Mouse (Mus musculus) liver, postnatal 0 days (tissue): ENCODE measurements at regions not wholly inside any gene's neighbourhood (a gene's known extent, or its start where the extent isn't known, plus 50 kb on each side); places are given as distances from the start of the nearest gene placed in this dataset.

ENCODE experiments used
- ATAC-seq: fragments of 200-750 bp; cut with Nextera tagmentation; 2 replicates; pipeline ENCODE4 v1.8.0; 2017; ENCODE audit warnings: mild to moderate bottlenecking, moderate library complexity
- DNase-seq: peaks from one replicate; pipeline ENCODE4 v3.0.0-alpha.2; 2016
- H3K27ac ChIP-seq: fragments of 300-500 bp; sonication (generic); 2 replicates; pipeline ENCODE4 v1.5.1; 2014; ENCODE audit warnings: antibody characterized with exemption, moderate library complexity, mild to moderate bottlenecking, low read depth
- H3K27me3 ChIP-seq: fragments of 300-500 bp; sonication (generic); 2 replicates; pipeline ENCODE4 v1.6.1; 2014; ENCODE audit warnings: low read length, control low read depth, mixed read lengths; ENCODE audit not compliant: insufficient read depth
- H3K36me3 ChIP-seq: fragments of 300-500 bp; sonication (generic); replicated peaks from 2 replicates; pipeline ENCODE4 v1.6.1; 2014; ENCODE audit warnings: mild to moderate bottlenecking, control low read depth, low read length, moderate library complexity, mixed read lengths; ENCODE audit not compliant: insufficient read depth
- H3K4me1 ChIP-seq: fragments of 300-500 bp; sonication (generic); 2 replicates; pipeline ENCODE4 v1.6.1; 2014; ENCODE audit warnings: antibody characterized with exemption, mild to moderate bottlenecking, control low read depth; ENCODE audit not compliant: insufficient read depth
- H3K4me2 ChIP-seq: fragments of 300-500 bp; sonication (generic); 2 replicates; pipeline ENCODE4 v1.6.1; 2014; ENCODE audit warnings: low read depth, mild to moderate bottlenecking, low read length, moderate library complexity, mixed read lengths
- H3K4me3 ChIP-seq: fragments of 300-500 bp; sonication (generic); 2 replicates; pipeline ENCODE4 v1.5.1; 2014; ENCODE audit warnings: low read depth, low read length
- H3K9ac ChIP-seq: fragments of 300-500 bp; sonication (generic); replicated peaks from 2 replicates; pipeline ENCODE4 v1.6.1; 2014; ENCODE audit warnings: mild to moderate bottlenecking, moderate library complexity
- H3K9me3 ChIP-seq: fragments of 300-500 bp; sonication (generic); 2 replicates; pipeline ENCODE4 v1.6.1; 2016; ENCODE audit warnings: mild to moderate bottlenecking, control low read depth, low read length, mixed read lengths
- CTCF ChIP-seq: sonication (generic); IDR thresholded peaks from 2 replicates; pipeline ENCODE4 v1.5.1; 2016; ENCODE audit warnings: antibody characterized with exemption, low read depth
- EP300 ChIP-seq: IDR thresholded peaks from 2 replicates; pipeline ENCODE4 v1.6.1; 2016; ENCODE audit warnings: antibody characterized with exemption, low read depth, mild to moderate bottlenecking
- WGBS: fragments of 180-500 bp; shearing (Covaris S2); extraction: QIAGEN DNeasy Blood & Tissue Kit; methylation state at CpG from one replicate; pipeline ENCODE4 v1.1.7; 2014; ENCODE audit not compliant: insufficient replicate concordance; 5-methylcytosine and 5-hydroxymethylcytosine counted together

DNA sequence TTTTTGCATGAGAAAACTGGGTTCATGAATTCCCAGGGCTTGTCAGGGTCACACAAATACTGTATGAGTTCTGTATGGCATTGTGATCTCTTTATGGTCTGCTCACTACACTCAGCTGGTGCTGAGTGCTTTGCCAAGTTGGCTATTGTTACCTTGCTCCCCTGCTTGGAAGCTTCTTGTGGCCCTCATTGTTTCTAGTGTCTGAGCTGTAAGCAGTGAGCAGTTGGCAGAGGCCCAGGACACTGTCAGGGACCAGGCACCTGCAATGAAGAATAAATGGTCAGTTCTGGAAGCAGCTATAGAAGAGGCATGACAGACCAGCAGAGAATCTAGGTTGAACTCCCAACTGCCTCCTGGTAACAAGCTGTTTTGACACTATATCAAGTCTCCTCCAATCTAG, 677.4 kb downstream of the Nedd1 start:
- H3K9ac ChIP-seq, result no peak overlapping the region
- H3K4me3 ChIP-seq, result no peak overlapping the region
- no peak overlapping the region for H3K27ac ChIP-seq
- H3K27me3 ChIP-seq, result no peaks in the 10 kb centered on the region
- H3K9me3 ChIP-seq, result no peaks in the 10 kb centered on the region
- H3K36me3 ChIP-seq, result no peaks in the 10 kb centered on the region
- ATAC-seq (no peak), DNase-seq (no peak)
- H3K4me1 ChIP-seq, result no peaks in the 10 kb centered on the region
- no peak overlapping the region for H3K4me2 ChIP-seq
- TF ChIP-seq CTCF, result no peak
- no peak for TF ChIP-seq EP300

- no peak overlapping the region for H3K9ac ChIP-seq
- no peaks in the 10 kb centered on the region for H3K9me3 ChIP-seq
- H3K36me3 ChIP-seq, result no peaks in the 10 kb centered on the region
- no peak overlapping the region for H3K4me3 ChIP-seq
- 59% methylated on average over 3 of the region's 3 CpGs for WGBS
- no peak overlapping the region for H3K4me2 ChIP-seq
- no peaks in the 10 kb centered on the region for H3K27me3 ChIP-seq
- DNase-seq, result no peak
- no peak overlapping the region for H3K27ac ChIP-seq
- H3K4me1 ChIP-seq, result no peaks in the 10 kb centered on the region
- no peak for ATAC-seq
- no peak for TF ChIP-seq CTCF
- no peak for TF ChIP-seq EP300
Measured at GRCm38 (mm10) chr10:92036176-92036575, 686.0 kb downstream of the Nedd1 start.

GRCm38 (mm10) chr10:92030221-92030620, 692.0 kb downstream of the Nedd1 start:
- DNase-seq, result no peak
- ATAC-seq, result no peak
- H3K9me3 ChIP-seq, result no peaks in the 10 kb centered on the region
- H3K27ac ChIP-seq, result no peak overlapping the region
- TF ChIP-seq EP300 (no peak), CTCF (no peak)
- H3K9ac ChIP-seq, result no peak overlapping the region
- no peaks in the 10 kb centered on the region for H3K36me3 ChIP-seq
- no peaks in the 10 kb centered on the region for H3K4me1 ChIP-seq
- 64% methylated on average over 4 of the region's 4 CpGs for WGBS
- H3K4me2 ChIP-seq, result no peak overlapping the region
- H3K4me3 ChIP-seq, result no peak overlapping the region
- H3K27me3 ChIP-seq, result no peaks in the 10 kb centered on the region

GRCm38 (mm10) chr10:92024203-92024602, 698.0 kb downstream of the Nedd1 start:
- no peak for ATAC-seq
- TF ChIP-seq EP300, result no peak
- no peak for TF ChIP-seq CTCF

GRCm38 (mm10) chr10:92021036-92021435, 701.2 kb downstream of the Nedd1 start:
- TF ChIP-seq CTCF, result no peak
- no peak overlapping the region for H3K4me2 ChIP-seq
- H3K27ac ChIP-seq, result no peak overlapping the region
- no peaks in the 10 kb centered on the region for H3K36me3 ChIP-seq
- H3K27me3 ChIP-seq, result no peaks in the 10 kb centered on the region
- H3K4me3 ChIP-seq, result no peak overlapping the region
- 54% methylated on average over 1 of the region's 1 CpGs for WGBS
- ATAC-seq (no peak), DNase-seq (no peak)
- no peak overlapping the region for H3K9ac ChIP-seq
- no peaks in the 10 kb centered on the region for H3K4me1 ChIP-seq
- H3K9me3 ChIP-seq, result no peaks in the 10 kb centered on the region

More at GRCm38 (mm10) chr10:92024203-92024602, 698.0 kb downstream of the Nedd1 start:
- Histone ChIP-seq H3K9me3 (no peaks in the 10 kb centered on the region), H3K4me3 (no peak overlapping the region), H3K4me2 (no peak overlapping the region), H3K36me3 (no peaks in the 10 kb centered on the region), H3K9ac (no peak overlapping the region), H3K27me3 (no peaks in the 10 kb centered on the region), H3K4me1 (no peaks in the 10 kb centered on the region), H3K27ac (no peak overlapping the region)
- no peak for DNase-seq
- 61% methylated on average over 1 of the region's 1 CpGs for WGBS

DNA sequence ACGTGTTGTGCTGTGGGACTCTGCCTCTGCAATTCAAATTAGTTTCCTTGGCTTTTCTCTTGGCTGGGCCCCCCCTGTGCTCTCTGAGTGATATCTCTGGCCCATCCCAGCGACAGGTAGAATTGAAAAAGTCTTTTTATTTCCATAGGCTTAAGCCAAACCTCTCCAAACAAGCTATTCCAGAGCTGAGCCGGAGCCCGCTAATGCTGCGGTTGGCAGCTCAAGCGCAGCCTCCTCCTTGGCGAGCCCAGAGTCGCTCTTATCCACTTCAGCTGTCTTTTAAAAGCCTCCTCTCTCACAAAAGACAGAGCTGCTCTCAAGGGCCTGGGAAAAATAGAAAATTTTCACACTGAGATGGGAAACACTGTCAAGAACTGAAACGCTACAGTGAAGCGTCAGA, 712.7 kb downstream of the Nedd1 start:
- Histone ChIP-seq H3K9me3 (no peaks in the 10 kb centered on the region), H3K4me3 (no peak overlapping the region), H3K27ac (no peak overlapping the region), H3K27me3 (no peaks in the 10 kb centered on the region), H3K4me2 (no peak overlapping the region), H3K4me1 (no peaks in the 10 kb centered on the region), H3K36me3 (no peaks in the 10 kb centered on the region), H3K9ac (no peak overlapping the region)
- ATAC-seq (no peak), DNase-seq (no peak)
- no peak for TF ChIP-seq CTCF
- TF ChIP-seq EP300, result no peak
- WGBS, result 67% methylated on average over 10 of the region's 10 CpGs

- WGBS, result 85% methylated on average over 2 of the region's 2 CpGs
- no peak overlapping the region for H3K4me3 ChIP-seq
- no peak for DNase-seq
- TF ChIP-seq EP300 (no peak), CTCF (no peak)
- H3K36me3 ChIP-seq, result no peaks in the 10 kb centered on the region
- no peak overlapping the region for H3K4me2 ChIP-seq
- no peak for ATAC-seq
- no peak overlapping the region for H3K9ac ChIP-seq
- H3K9me3 ChIP-seq, result no peaks in the 10 kb centered on the region
- H3K4me1 ChIP-seq, result no peaks in the 10 kb centered on the region
- no peak overlapping the region for H3K27ac ChIP-seq
- no peaks in the 10 kb centered on the region for H3K27me3 ChIP-seq
Measured at GRCm38 (mm10) chr10:92007891-92008290, 714.3 kb downstream of the Nedd1 start.
